In the genomic region with DNA sequence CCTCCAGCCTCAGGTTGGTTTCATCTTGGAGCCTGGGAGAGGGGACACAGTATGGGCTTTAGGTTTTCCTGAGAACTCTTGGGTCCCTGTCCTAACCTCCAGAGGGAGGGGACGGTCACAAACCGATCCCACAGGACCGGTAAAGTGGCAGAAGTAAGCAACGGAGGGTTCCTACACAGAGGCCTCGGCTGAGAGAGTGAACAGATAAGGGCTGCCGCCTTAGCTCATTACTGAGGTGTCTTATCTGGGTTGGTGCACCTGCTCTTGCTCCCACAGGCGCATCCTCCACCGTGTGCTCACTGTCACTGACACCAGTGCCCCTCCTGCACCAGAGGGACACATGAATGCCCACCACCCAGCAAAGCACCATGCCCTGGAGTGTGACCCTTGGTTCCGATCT, we compare ENCODE assay signal across 19 mouse cellular contexts. TPM values are rescaled to one million over a fixed set of nuclear protein-coding genes. Genes with fewer than 3 reads are reported as not detected.
DNase-seq lines count a peak whose midpoint lies in the region; ATAC-seq and TF ChIP-seq lines count a peak whose summit lies in the region.
"Had no signal": no experiment of that assay in that cellular context is flagged by ENCODE, and none has a peak within 500 bp of the region (broad histone marks: within the 10 kb centered on the region; RNA-seq: fewer than 3 reads in every experiment).

No protein-coding gene starts in this region.

- TF ChIP-seq EP300 in stomach, postnatal 0 days (optimal IDR thresholded peaks at IDR 0.05), result no peak

- H3K27ac ChIP-seq in gastrocnemius, adult 2 months, result no peak overlapping the region
- H3K27ac ChIP-seq in stomach, embryonic 14.5 days (ENCODE audit: low read length), result no peak overlapping the region
- H3K27ac ChIP-seq in stomach, postnatal 0 days (replicated peaks), result no peak overlapping the region
- H3K27ac ChIP-seq in liver, embryonic 16.5 days (ENCODE audit: low read length), result peak overlapping the region; percentile 95
- H3K27ac ChIP-seq in midbrain, embryonic 11.5 days (ENCODE audit: low read depth, low read length), result no peak overlapping the region
- H3K27ac ChIP-seq in hindbrain, embryonic 13.5 days, result no peak overlapping the region
- H3K27ac ChIP-seq: embryonic facial prominence, embryonic 12.5 days had no signal

- no peaks in the 10 kb centered on the region for H3K36me3 ChIP-seq in stomach, embryonic 14.5 days (ENCODE audit: control insufficient read depth, insufficient read depth, low read length)
- no peaks in the 10 kb centered on the region for H3K36me3 ChIP-seq in stomach, postnatal 0 days (ENCODE audit: control insufficient read depth, insufficient read depth, low read length)
- no peaks in the 10 kb centered on the region for H3K36me3 ChIP-seq in liver, embryonic 16.5 days (ENCODE audit: control insufficient read depth, insufficient read depth)
- no peaks in the 10 kb centered on the region for H3K36me3 ChIP-seq in midbrain, embryonic 11.5 days (ENCODE audit: control insufficient read depth, insufficient read depth, low read length)
- no peaks in the 10 kb centered on the region for H3K36me3 ChIP-seq in hindbrain, embryonic 13.5 days
- H3K36me3 ChIP-seq: embryonic facial prominence, embryonic 12.5 days had no signal

- intact Hi-C loops in gastrocnemius, adult 2 months (cut with DNase I), result no loop called here
- intact Hi-C loops in gastrocnemius, postnatal 36 days (cut with DNase I), result loop anchor here (5.0 kb wide), 1 partner anchor 157 kb away; no protein-coding TSS in a partner anchor
- intact Hi-C loops in left cerebral cortex, postnatal 36 days (cut with DNase I), result no loop called here

- H3K9me3 ChIP-seq in stomach, embryonic 14.5 days (ENCODE audit: control insufficient read depth, low read depth, low read length), result no peaks in the 10 kb centered on the region
- no peaks in the 10 kb centered on the region for H3K9me3 ChIP-seq in stomach, postnatal 0 days (ENCODE audit: control insufficient read depth, low read length)
- no peaks in the 10 kb centered on the region for H3K9me3 ChIP-seq in liver, embryonic 16.5 days (replicated peaks; ENCODE audit: control insufficient read depth, low read length)
- no peaks in the 10 kb centered on the region for H3K9me3 ChIP-seq in midbrain, embryonic 11.5 days (ENCODE audit: control insufficient read depth, low read length)
- no peaks in the 10 kb centered on the region for H3K9me3 ChIP-seq in hindbrain, embryonic 13.5 days
- H3K9me3 ChIP-seq: embryonic facial prominence, embryonic 12.5 days; megakaryocyte, embryonic 14.5 days had no signal

- no peaks in the 10 kb centered on the region for H3K27me3 ChIP-seq in stomach, embryonic 14.5 days (ENCODE audit: control insufficient read depth, insufficient read depth, low read length)
- H3K27me3 ChIP-seq in stomach, postnatal 0 days (ENCODE audit: control insufficient read depth, insufficient read depth, low read length), result no peaks in the 10 kb centered on the region
- 0 out of 2 replicates have a peak, but pooled peaks cover 6% of the 10 kb centered on the region for H3K27me3 ChIP-seq in liver, embryonic 16.5 days (ENCODE audit: control insufficient read depth, insufficient read depth, low read depth, low read length)
- H3K27me3 ChIP-seq in midbrain, embryonic 11.5 days (ENCODE audit: control insufficient read depth, insufficient read depth, low read length), result peaks cover 22% of the 10 kb centered on the region
- peaks cover 94% of the 10 kb centered on the region for H3K27me3 ChIP-seq in hindbrain, embryonic 13.5 days

- H3K4me2 ChIP-seq in stomach, embryonic 14.5 days (replicated peaks; ENCODE audit: low read depth, low read length), result no peak overlapping the region
- no peak overlapping the region for H3K4me2 ChIP-seq in stomach, postnatal 0 days (replicated peaks; ENCODE audit: low read depth)
- peak overlapping the region; percentile 83 for H3K4me2 ChIP-seq in liver, embryonic 16.5 days (ENCODE audit: low read depth, low read length)
- H3K4me2 ChIP-seq in midbrain, embryonic 11.5 days, result no peak overlapping the region
- H3K4me2 ChIP-seq in hindbrain, embryonic 13.5 days, result no peak overlapping the region
- H3K4me2 ChIP-seq: embryonic facial prominence, embryonic 12.5 days had no signal

- ATAC-seq in stomach, embryonic 14.5 days (ENCODE audit: insufficient number of reproducible peaks, insufficient read depth, low FRiP score, low read depth), result peak; percentile 59; the same call in 1 of the 2 replicates
- ATAC-seq in stomach, postnatal 0 days (ENCODE audit: low FRiP score, low TSS enrichment), result no peak
- peak; percentile 98 for ATAC-seq in liver, embryonic 16.5 days (ENCODE audit: low read depth)
- ATAC-seq in midbrain, embryonic 11.5 days (ENCODE audit: low FRiP score), result no peak
- ATAC-seq in hindbrain, embryonic 13.5 days (ENCODE audit: low FRiP score), result no peak
- ATAC-seq: forebrain, postnatal 0 days had no signal

- peak; percentile 9 for DNase-seq in gastrocnemius, adult 2 months
- no peak for DNase-seq in gastrocnemius, postnatal 36 days
- no peak for DNase-seq in stomach, postnatal 0 days (ENCODE audit: low spot score)
- no peak for DNase-seq in left cerebral cortex, postnatal 36 days (ENCODE audit: low spot score in 2 of 2)
- DNase-seq in midbrain, embryonic 11.5 days (ENCODE audit: low spot score, missing footprints), result no peak
- DNase-seq: cerebellum, adult 9-11 months; forebrain, postnatal 0 days; kidney, adult 2 months; kidney, postnatal 4 days; lung, adult 2 months; right cerebral cortex, postnatal 4 days; thymus, adult 2 months had no signal

- 0 out of 2 replicates have a peak, but pooled peaks cover 3% of the 10 kb centered on the region for H3K4me1 ChIP-seq in stomach, embryonic 14.5 days (ENCODE audit: control insufficient read depth, insufficient read depth, low read length)
- H3K4me1 ChIP-seq in stomach, postnatal 0 days (replicated peaks; ENCODE audit: control insufficient read depth, insufficient read depth), result no peaks in the 10 kb centered on the region
- H3K4me1 ChIP-seq in liver, embryonic 16.5 days (ENCODE audit: control insufficient read depth, low read depth, low read length), result peaks cover 49% of the 10 kb centered on the region
- H3K4me1 ChIP-seq in midbrain, embryonic 11.5 days (ENCODE audit: control insufficient read depth, insufficient read depth, low read length), result peaks cover 3% of the 10 kb centered on the region; the same call in 1 of the 2 replicates
- peaks cover 20% of the 10 kb centered on the region for H3K4me1 ChIP-seq in hindbrain, embryonic 13.5 days (replicated peaks)

- 54% methylated on average over 9 of the region's 9 CpGs for WGBS in stomach, embryonic 14.5 days
- 53% methylated on average over 9 of the region's 9 CpGs for WGBS in stomach, postnatal 0 days
- WGBS in liver, embryonic 16.5 days (ENCODE audit: insufficient replicate concordance), result 24% methylated on average over 9 of the region's 9 CpGs
- 72% methylated on average over 9 of the region's 9 CpGs for WGBS in midbrain, embryonic 11.5 days
- 70% methylated on average over 9 of the region's 9 CpGs for WGBS in hindbrain, embryonic 13.5 days

- no peak overlapping the region for H3K9ac ChIP-seq in stomach, embryonic 14.5 days (replicated peaks; ENCODE audit: low read depth, low read length)
- no peak overlapping the region for H3K9ac ChIP-seq in stomach, postnatal 0 days (ENCODE audit: low read length)
- H3K9ac ChIP-seq in liver, embryonic 16.5 days (ENCODE audit: low read depth, low read length), result peak overlapping the region; percentile 89
- H3K9ac ChIP-seq in midbrain, embryonic 11.5 days (ENCODE audit: low read length), result no peak overlapping the region
- H3K9ac ChIP-seq in hindbrain, embryonic 13.5 days, result no peak overlapping the region
- H3K9ac ChIP-seq: embryonic facial prominence, embryonic 12.5 days; forebrain, postnatal 0 days had no signal

- no peak for TF ChIP-seq CTCF in gastrocnemius, adult 2 months (IDR thresholded peaks at IDR 0.05)
- no peak for TF ChIP-seq CTCF in stomach, postnatal 0 days (IDR thresholded peaks at IDR 0.05; ENCODE audit: low read depth)

- no peak overlapping the region for H3K4me3 ChIP-seq in gastrocnemius, adult 2 months
- H3K4me3 ChIP-seq in stomach, embryonic 14.5 days (ENCODE audit: low read depth, low read length), result no peak overlapping the region
- H3K4me3 ChIP-seq in stomach, postnatal 0 days (ENCODE audit: low read depth, low read length), result no peak overlapping the region
- H3K4me3 ChIP-seq in liver, embryonic 16.5 days (ENCODE audit: low read depth, low read length), result peak overlapping the region; percentile 72
- no peak overlapping the region for H3K4me3 ChIP-seq in midbrain, embryonic 11.5 days (ENCODE audit: low read depth, low read length)
- H3K4me3 ChIP-seq in hindbrain, embryonic 13.5 days, result no peak overlapping the region
- H3K4me3 ChIP-seq: embryonic facial prominence, embryonic 12.5 days; megakaryocyte, embryonic 14.5 days; myocyte had no signal

RNA-seq across cellular contexts. Expression of a gene that starts 4.9 kb away (rescaled TPM):
- not detected for total RNA-seq in gastrocnemius, adult 2 months (2021)
- total RNA-seq in gastrocnemius, postnatal 36 days (2021), result not detected
- 0.34 and 0.62 TPM in 2 replicates for polyA plus RNA-seq in stomach, embryonic 14.5 days (2014; fragmentation: Nextera tagmentation; extraction: Ambion mirVana)
- polyA plus RNA-seq in stomach, postnatal 0 days (2015; fragmentation: Nextera tagmentation; extraction: Ambion mirVana), result 0.68 and 1.1 TPM in 2 replicates
- polyA plus RNA-seq in liver, embryonic 16.5 days (2015; fragmentation: Nextera tagmentation; extraction: Ambion mirVana), result 7.4 and 8.3 TPM in 2 replicates
- total RNA-seq in left cerebral cortex, postnatal 36 days (2021), result 100 to 1,000 TPM; 127 TPM
- 0.11 TPM in 1 of 2 replicates, not detected in the other for polyA plus RNA-seq in midbrain, embryonic 11.5 days (2014; fragmentation: Nextera tagmentation; extraction: Ambion mirVana)
- polyA plus RNA-seq in hindbrain, embryonic 13.5 days (2015; fragmentation: Nextera tagmentation; extraction: Ambion mirVana), result 0.12 and 0.18 TPM in 2 replicates

RNA-seq across cellular contexts. Expression of a gene that starts 10.8 kb away (rescaled TPM):
- total RNA-seq in gastrocnemius, adult 2 months (2021), result not detected
- not detected for total RNA-seq in gastrocnemius, postnatal 36 days (2021)
- polyA plus RNA-seq in stomach, embryonic 14.5 days (2014; fragmentation: Nextera tagmentation; extraction: Ambion mirVana), result not detected in 2 replicates
- polyA plus RNA-seq in stomach, postnatal 0 days (2015; fragmentation: Nextera tagmentation; extraction: Ambion mirVana), result not detected in 2 replicates
- polyA plus RNA-seq in liver, embryonic 16.5 days (2015; fragmentation: Nextera tagmentation; extraction: Ambion mirVana), result not detected in 2 replicates
- under 1 TPM in 1 of 2 experiments, not detected in 1; 0.20 TPM for total RNA-seq in left cerebral cortex, postnatal 36 days (2021)
- 0.10 and 0.11 TPM in 2 replicates for polyA plus RNA-seq in midbrain, embryonic 11.5 days (2014; fragmentation: Nextera tagmentation; extraction: Ambion mirVana)
- not detected in 2 replicates for polyA plus RNA-seq in hindbrain, embryonic 13.5 days (2015; fragmentation: Nextera tagmentation; extraction: Ambion mirVana)
- total RNA-seq: hematopoietic stem cell, adult 5-6 weeks had no signal
- polyA plus RNA-seq: embryonic facial prominence, embryonic 12.5 days; forebrain, postnatal 0 days; kidney, adult 2 months; myocyte; thymus, adult 2 months had no signal

RNA-seq across cellular contexts. Expression of a gene that starts 14.8 kb away (rescaled TPM):
- total RNA-seq in gastrocnemius, adult 2 months (2021), result not detected
- not detected for total RNA-seq in gastrocnemius, postnatal 36 days (2021)
- polyA plus RNA-seq in stomach, embryonic 14.5 days (2014; fragmentation: Nextera tagmentation; extraction: Ambion mirVana), result 1.3 and 1.7 TPM in 2 replicates
- 0.30 and 0.56 TPM in 2 replicates for polyA plus RNA-seq in stomach, postnatal 0 days (2015; fragmentation: Nextera tagmentation; extraction: Ambion mirVana)
- 0.93 and 1.2 TPM in 2 replicates for polyA plus RNA-seq in liver, embryonic 16.5 days (2015; fragmentation: Nextera tagmentation; extraction: Ambion mirVana)
- total RNA-seq in left cerebral cortex, postnatal 36 days (2021), result 1 to 10 TPM; 2.0 to 3.6 TPM
- polyA plus RNA-seq in midbrain, embryonic 11.5 days (2014; fragmentation: Nextera tagmentation; extraction: Ambion mirVana), result 1.6 and 1.9 TPM in 2 replicates
- 2.0 TPM in 2 replicates for polyA plus RNA-seq in hindbrain, embryonic 13.5 days (2015; fragmentation: Nextera tagmentation; extraction: Ambion mirVana)
- polyA plus RNA-seq: thymus, adult 2 months had no signal

RNA-seq across cellular contexts. Expression of a gene that starts 15.0 kb away (rescaled TPM):
- total RNA-seq in gastrocnemius, adult 2 months (2021), result 10 to 100 TPM; 25.6 to 29.5 TPM
- 10 to 100 TPM; 20.7 to 28.5 TPM for total RNA-seq in gastrocnemius, postnatal 36 days (2021)
- polyA plus RNA-seq in stomach, embryonic 14.5 days (2014; fragmentation: Nextera tagmentation; extraction: Ambion mirVana), result 148 and 168 TPM in 2 replicates
- polyA plus RNA-seq in stomach, postnatal 0 days (2015; fragmentation: Nextera tagmentation; extraction: Ambion mirVana), result 62.0 and 65.2 TPM in 2 replicates
- polyA plus RNA-seq in liver, embryonic 16.5 days (2015; fragmentation: Nextera tagmentation; extraction: Ambion mirVana), result 87.3 and 98.5 TPM in 2 replicates
- 100 to 1,000 TPM; 123 to 135 TPM for total RNA-seq in left cerebral cortex, postnatal 36 days (2021)
- polyA plus RNA-seq in midbrain, embryonic 11.5 days (2014; fragmentation: Nextera tagmentation; extraction: Ambion mirVana), result 240 and 252 TPM in 2 replicates
- 149 and 151 TPM in 2 replicates for polyA plus RNA-seq in hindbrain, embryonic 13.5 days (2015; fragmentation: Nextera tagmentation; extraction: Ambion mirVana)

RNA-seq across cellular contexts. Expression of a gene that starts 29.1 kb away (rescaled TPM):
- not detected for total RNA-seq in gastrocnemius, adult 2 months (2021)
- total RNA-seq in gastrocnemius, postnatal 36 days (2021), result under 1 TPM; 0.17 to 0.46 TPM
- 7.9 and 10.0 TPM in 2 replicates for polyA plus RNA-seq in stomach, embryonic 14.5 days (2014; fragmentation: Nextera tagmentation; extraction: Ambion mirVana)
- polyA plus RNA-seq in stomach, postnatal 0 days (2015; fragmentation: Nextera tagmentation; extraction: Ambion mirVana), result 1.1 and 1.3 TPM in 2 replicates
- 10.9 and 11.0 TPM in 2 replicates for polyA plus RNA-seq in liver, embryonic 16.5 days (2015; fragmentation: Nextera tagmentation; extraction: Ambion mirVana)
- under 1 TPM; 0.16 to 0.44 TPM for total RNA-seq in left cerebral cortex, postnatal 36 days (2021)
- polyA plus RNA-seq in midbrain, embryonic 11.5 days (2014; fragmentation: Nextera tagmentation; extraction: Ambion mirVana), result 6.3 and 6.9 TPM in 2 replicates
- polyA plus RNA-seq in hindbrain, embryonic 13.5 days (2015; fragmentation: Nextera tagmentation; extraction: Ambion mirVana), result 2.4 and 2.6 TPM in 2 replicates

Comparison
In these comparisons a context has a peak if more than half of its experiments do, and no peak if none do; other contexts are left out.
1. ATAC-seq: peak in stomach, embryonic 14.5 days (single experiment) and liver, embryonic 16.5 days (single experiment); none in stomach, postnatal 0 days (single experiment), midbrain, embryonic 11.5 days (single experiment) and hindbrain, embryonic 13.5 days (single experiment).